Mouse (Mus musculus) CD4-positive, CD25-positive, alpha-beta regulatory T cell (primary cell): Measurements from ENCODE around the gene Olfr508. TPM values are rescaled to one million over a fixed set of nuclear protein-coding genes. Genes with fewer than 3 reads are reported as not detected.

Source experiments
- polyA plus RNA-seq: library from polyadenylated mRNA; unstranded; fragments of 100-300 nt; shearing (Covaris generic); gene quantifications from one replicate; pipeline ENCODE4 v1.2.1, GENCODE M21; 2017

Gene Olfr508
- polyA plus RNA-seq, result not detected

GRCm38 (mm10) chr7:108629694-108630093 lies at the start of gene Olfr508:
Gene Olfr508, plus strand, starts transcription at chr7:108629994.

DNA sequence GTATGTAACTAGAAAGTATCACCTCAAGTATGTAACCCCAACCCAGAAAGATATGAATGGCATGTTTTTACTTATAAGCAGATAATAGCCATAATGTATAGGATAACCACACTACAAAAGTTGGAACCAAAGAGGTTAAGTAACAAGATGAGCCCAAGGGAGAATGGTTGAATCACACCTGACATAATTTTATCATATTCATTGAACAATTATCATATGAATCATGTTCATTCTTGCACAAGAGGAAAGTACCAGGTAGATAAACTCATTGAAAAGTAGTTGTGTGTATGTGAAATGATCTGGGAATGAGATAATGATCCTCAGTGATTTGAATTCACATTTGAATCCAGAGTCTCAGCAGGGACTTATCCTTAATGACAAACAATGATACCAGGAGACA lies 19.3 kb upstream of the Olfr508 start, which contains the start of gene Olfr506:
Olfr506 (plus strand) TSS at position 301 of the 400 bp plus-strand sequence.

DNA sequence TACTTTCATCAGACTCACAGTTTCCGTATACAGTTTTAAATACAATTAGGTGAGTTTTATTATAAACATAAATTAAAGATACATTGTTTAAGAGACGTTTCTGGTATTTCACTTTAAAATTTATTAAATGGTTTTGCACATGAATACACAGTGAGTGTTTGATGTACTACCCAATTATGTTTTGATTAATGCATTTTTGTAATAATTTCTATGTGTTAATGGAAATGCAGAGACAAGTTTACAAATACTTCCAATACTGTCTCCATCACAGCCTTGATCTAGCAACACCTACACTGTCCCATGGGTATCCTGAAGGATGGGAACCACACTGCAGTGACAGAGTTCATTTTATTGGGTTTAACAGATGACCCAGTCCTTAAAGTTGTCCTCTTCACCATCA lies 8.3 kb upstream of the Olfr508 start, which contains the start of gene Olfr507:
Olfr507 (plus strand) TSS at position 301 of the 400 bp plus-strand sequence.

GRCm38 (mm10) chr7:108651806-108652205 lies 22.0 kb downstream of the Olfr508 start, which contains the start of gene Olfr509:
Gene Olfr509, minus strand, starts transcription at chr7:108651906.

GRCm38 (mm10) chr7:108666118-108666517 lies 36.3 kb downstream of the Olfr508 start, which contains the start of gene Olfr510:
Gene Olfr510, plus strand, starts transcription at chr7:108666418.

Other genes with a start within 250 kb of the Olfr508 start
- not detected for gene Olfr495, start 236.8 kb upstream of the Olfr508 start, polyA plus RNA-seq
- gene Olfr497, start 209.6 kb upstream of the Olfr508 start, polyA plus RNA-seq, result not detected
- not detected for gene Olfr498, start 164.7 kb upstream of the Olfr508 start, polyA plus RNA-seq
- gene Olfr502, start 104.9 kb upstream of the Olfr508 start, polyA plus RNA-seq, result 0.11 TPM
- not detected for gene Olfr503, start 85.5 kb upstream of the Olfr508 start, polyA plus RNA-seq
- not detected for gene Olfr504, start 64.2 kb upstream of the Olfr508 start, polyA plus RNA-seq
- not detected for gene Olfr506, start 19.2 kb upstream of the Olfr508 start, polyA plus RNA-seq
- not detected for gene Olfr507, start 8.2 kb upstream of the Olfr508 start, polyA plus RNA-seq
- not detected for gene Olfr509, start 21.9 kb downstream of the Olfr508 start, polyA plus RNA-seq
- not detected for gene Olfr510, start 36.4 kb downstream of the Olfr508 start, polyA plus RNA-seq
- not detected for gene Olfr512, start 83.3 kb downstream of the Olfr508 start, polyA plus RNA-seq
- not detected for gene Olfr513, start 121.0 kb downstream of the Olfr508 start, polyA plus RNA-seq
- not detected for gene Olfr514, start 196.0 kb downstream of the Olfr508 start, polyA plus RNA-seq
- gene Olfr516, start 220.5 kb downstream of the Olfr508 start, polyA plus RNA-seq, result not detected
- not detected for gene Olfr517, start 242.4 kb downstream of the Olfr508 start, polyA plus RNA-seq